Mouse (Mus musculus) lung, postnatal 0 days (tissue): ENCODE data around the gene B4gat1. TPM values are rescaled to one million over a fixed set of nuclear protein-coding genes. Genes with fewer than 3 reads are reported as not detected.

Source experiments
- ATAC-seq: fragments of 200-750 bp; cut with Nextera tagmentation; 2 replicates; pipeline ENCODE4 v1.8.0; 2017; ENCODE audit warnings: moderate library complexity
- DNase-seq: peaks from one replicate; pipeline ENCODE4 v3.0.0-alpha.2; 2016; ENCODE audit warnings: low spot score
- H3K27ac ChIP-seq: fragments of 300-500 bp; sonication (generic); 2 replicates; pipeline ENCODE4 v1.5.1; 2014; ENCODE audit warnings: antibody characterized with exemption, mild to moderate bottlenecking, low read length, mixed read lengths
- H3K27me3 ChIP-seq: fragments of 300-500 bp; sonication (generic); replicated peaks from 2 replicates; pipeline ENCODE4 v1.6.1; 2014; ENCODE audit warnings: low read length, mixed read lengths; ENCODE audit not compliant: insufficient read depth
- H3K36me3 ChIP-seq: fragments of 300-500 bp; sonication (generic); 2 replicates; pipeline ENCODE4 v1.6.1; 2014; ENCODE audit warnings: low read length, mixed read lengths; ENCODE audit not compliant: insufficient read depth
- H3K4me1 ChIP-seq: fragments of 300-500 bp; sonication (generic); 2 replicates; pipeline ENCODE4 v1.6.1; 2014; ENCODE audit warnings: antibody characterized with exemption, low read depth, low read length, mixed read lengths; ENCODE audit not compliant: insufficient read depth
- H3K4me2 ChIP-seq: fragments of 300-500 bp; sonication (generic); replicated peaks from 2 replicates; pipeline ENCODE4 v1.6.1; 2014; ENCODE audit warnings: low read depth, mild to moderate bottlenecking, low read length, moderate library complexity, mixed read lengths
- H3K4me3 ChIP-seq: fragments of 300-500 bp; sonication (generic); 2 replicates; pipeline ENCODE4 v1.5.1; 2014; ENCODE audit warnings: low read depth, low read length
- H3K9ac ChIP-seq: fragments of 300-500 bp; sonication (generic); replicated peaks from 2 replicates; pipeline ENCODE4 v1.6.1; 2014; ENCODE audit warnings: low read depth, mild to moderate bottlenecking
- H3K9me3 ChIP-seq: fragments of 300-500 bp; sonication (generic); 2 replicates; pipeline ENCODE4 v1.6.1; 2016; ENCODE audit warnings: low read length, mixed read lengths
- CTCF ChIP-seq: IDR thresholded peaks from 2 replicates; pipeline ENCODE4 v1.5.1; 2016; ENCODE audit warnings: antibody characterized with exemption, mild to moderate bottlenecking
- EP300 ChIP-seq: IDR thresholded peaks from 2 replicates; pipeline ENCODE4 v1.6.1; 2016; ENCODE audit warnings: antibody characterized with exemption, mild to moderate bottlenecking, control low read depth
- WGBS: fragments of 180-500 bp; shearing (Covaris S2); extraction: QIAGEN DNeasy Blood & Tissue Kit; methylation state at CpG from one replicate; pipeline ENCODE4 v1.1.7; 2014; 5-methylcytosine and 5-hydroxymethylcytosine counted together
- polyA plus RNA-seq: library from polyadenylated mRNA; unstranded; fragments of >200 nt; fragmentation: Nextera tagmentation; extraction: Ambion mirVana; gene quantifications from 2 replicates; pipeline ENCODE4 v1.2.1, GENCODE M21; 2015

Gene B4gat1
- polyA plus RNA-seq, 1 experiment from 2014 or later = 33.8 TPM

DNA sequence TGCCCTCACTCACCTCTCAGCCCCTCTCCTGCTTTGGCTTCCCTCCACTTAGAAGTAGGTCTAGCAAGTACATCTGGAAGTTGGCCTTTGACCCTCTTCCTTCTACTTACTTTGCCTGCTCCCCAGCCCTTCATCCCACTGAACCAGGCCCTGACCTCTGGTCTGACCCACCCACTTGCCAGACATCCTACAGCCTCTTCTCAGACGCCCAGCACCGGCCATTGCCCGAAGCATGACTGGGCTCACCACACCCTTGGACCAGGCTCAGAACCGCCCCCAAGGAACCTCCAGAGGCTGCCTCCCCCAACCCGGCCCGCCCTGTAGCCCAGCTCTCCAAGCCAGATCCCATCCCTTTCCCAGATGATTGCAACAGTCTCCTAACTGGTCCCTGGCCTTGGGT, 23.8 kb downstream of the B4gat1 start:
- 67% methylated on average over 6 of the region's 6 CpGs for WGBS
- DNase-seq = no peak

DNA sequence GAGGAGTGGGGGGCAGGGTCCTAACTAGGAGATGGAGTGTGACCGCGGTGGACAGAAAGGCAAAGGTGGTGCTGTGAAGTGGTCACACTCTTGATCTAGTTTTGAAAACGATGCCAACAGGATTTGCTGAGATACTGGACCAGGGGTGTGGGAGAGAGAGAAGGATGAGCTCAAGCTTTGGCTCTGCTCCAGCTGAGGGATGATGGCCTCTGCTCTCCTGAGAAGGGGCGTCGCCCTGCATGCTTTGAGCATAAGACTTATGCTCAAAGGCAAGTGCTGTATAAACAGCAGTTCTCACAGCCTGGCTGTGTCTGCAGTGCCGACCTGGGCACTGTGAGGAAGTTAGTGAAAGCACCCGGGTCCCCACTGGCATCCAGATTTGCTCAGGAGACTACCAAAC, 26.5 kb downstream of the B4gat1 start:
- Histone ChIP-seq H3K27ac (no peak overlapping the region), H3K9ac (no peak overlapping the region), H3K4me3 (no peak overlapping the region), H3K27me3 (0 out of 2 replicates have a peak, but pooled peaks cover 11% of the 10 kb centered on the region), H3K9me3 (no peaks in the 10 kb centered on the region), H3K36me3 (no peaks in the 10 kb centered on the region), H3K4me2 (no peak overlapping the region), H3K4me1 (peaks cover 22% of the 10 kb centered on the region; the same call in 1 of the 2 replicates)
- TF ChIP-seq CTCF = no peak
- no peak for TF ChIP-seq EP300
- DNase-seq (peak; percentile 44), ATAC-seq (no peak)
- whole genome bisulfite sequencing = 26% methylated on average over 7 of the region's 7 CpGs

More for the DNA sequence above, 23.8 kb downstream of the B4gat1 start:
- Histone ChIP-seq H3K9me3 (no peaks in the 10 kb centered on the region), H3K27ac (no peak overlapping the region), H3K36me3 (no peaks in the 10 kb centered on the region), H3K4me3 (no peak overlapping the region), H3K9ac (no peak overlapping the region), H3K27me3 (no peaks in the 10 kb centered on the region), H3K4me1 (peaks cover 19% of the 10 kb centered on the region; the same call in 1 of the 2 replicates), H3K4me2 (no peak overlapping the region)
- ATAC-seq = no peak
- TF ChIP-seq CTCF (no peak), EP300 (no peak)

DNA sequence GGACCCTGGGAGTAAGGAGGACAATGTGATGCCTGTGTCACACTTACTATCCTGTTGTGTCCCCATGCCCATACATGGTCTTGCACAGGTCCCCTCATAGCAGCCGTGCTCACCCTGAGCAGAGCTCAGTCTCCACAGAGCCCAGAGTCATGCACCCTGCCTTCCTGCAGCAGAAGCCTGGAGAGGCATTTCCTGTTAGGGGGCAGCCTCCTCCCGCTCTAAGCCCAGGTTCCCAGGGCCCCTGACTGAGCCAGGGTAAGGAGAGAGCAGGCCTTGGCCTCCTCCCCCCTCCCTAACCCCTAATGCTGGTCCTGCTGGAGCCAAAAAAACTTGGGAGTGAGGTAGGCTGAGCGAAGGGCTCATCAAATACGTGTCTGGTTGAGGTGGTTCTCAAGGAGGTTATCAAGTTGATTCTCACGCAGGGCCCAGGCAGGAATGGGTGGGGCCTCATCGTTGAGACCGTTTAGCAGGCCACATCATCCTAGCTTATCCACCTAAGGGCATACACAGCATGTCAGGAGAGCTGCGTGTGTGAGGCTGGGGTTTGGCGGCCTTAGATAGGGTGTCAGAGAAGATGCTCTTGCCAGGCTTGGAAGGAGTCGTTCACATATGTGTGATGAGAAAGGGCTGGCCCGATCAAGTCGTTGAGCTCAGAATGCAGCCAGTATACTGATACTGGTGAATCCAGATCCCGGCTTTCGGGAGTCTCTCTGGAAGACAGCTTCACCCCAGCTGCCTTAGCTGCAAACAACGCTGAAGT, 28.6 kb downstream of the B4gat1 start:
- no peaks in the 10 kb centered on the region for H3K36me3 ChIP-seq
- peak overlapping the region; percentile 41 for H3K4me3 ChIP-seq
- WGBS = 8% methylated on average over 15 of the region's 15 CpGs
- H3K9ac ChIP-seq = no peak overlapping the region
- DNase-seq (peak; percentile 20), ATAC-seq (peak; percentile 8; the same call in 1 of the 2 replicates)
- H3K27me3 ChIP-seq = 0 out of 2 replicates have a peak, but pooled peaks cover 11% of the 10 kb centered on the region
- no peaks in the 10 kb centered on the region for H3K9me3 ChIP-seq
- peak overlapping the region; percentile 70 for H3K4me2 ChIP-seq
- H3K27ac ChIP-seq = peak overlapping the region; percentile 57
- TF ChIP-seq CTCF (no peak), EP300 (no peak)
- H3K4me1 ChIP-seq = peaks cover 14% of the 10 kb centered on the region; the same call in 1 of the 2 replicates

GRCm38 (mm10) chr19:5067867-5068569, 29.4 kb downstream of the B4gat1 start, which contains the start of gene Cd248:
Gene Cd248 (plus strand): TSS chr19:5068078.
- Histone ChIP-seq H3K27ac (peak within 1 kb of the TSS; percentile 57), H3K4me2 (peak within 1 kb of the TSS; percentile 70), H3K9ac (peak within 1 kb of the TSS; percentile 6), H3K4me1 (peaks cover 14% of the 10 kb centered on the region; the same call in 1 of the 2 replicates), H3K9me3 (no peaks in the 10 kb centered on the region), H3K36me3 (no peaks in the 10 kb centered on the region), H3K4me3 (peak within 1 kb of the TSS; percentile 41), H3K27me3 (0 out of 2 replicates have a peak, but pooled peaks cover 11% of the 10 kb centered on the region)
- peak; percentile 67 for ATAC-seq
- TF ChIP-seq CTCF (no peak), EP300 (no peak)
- DNase-seq = peak; percentile 77
- under 1% methylated on average over 39 of the region's 56 CpGs for WGBS

DNA sequence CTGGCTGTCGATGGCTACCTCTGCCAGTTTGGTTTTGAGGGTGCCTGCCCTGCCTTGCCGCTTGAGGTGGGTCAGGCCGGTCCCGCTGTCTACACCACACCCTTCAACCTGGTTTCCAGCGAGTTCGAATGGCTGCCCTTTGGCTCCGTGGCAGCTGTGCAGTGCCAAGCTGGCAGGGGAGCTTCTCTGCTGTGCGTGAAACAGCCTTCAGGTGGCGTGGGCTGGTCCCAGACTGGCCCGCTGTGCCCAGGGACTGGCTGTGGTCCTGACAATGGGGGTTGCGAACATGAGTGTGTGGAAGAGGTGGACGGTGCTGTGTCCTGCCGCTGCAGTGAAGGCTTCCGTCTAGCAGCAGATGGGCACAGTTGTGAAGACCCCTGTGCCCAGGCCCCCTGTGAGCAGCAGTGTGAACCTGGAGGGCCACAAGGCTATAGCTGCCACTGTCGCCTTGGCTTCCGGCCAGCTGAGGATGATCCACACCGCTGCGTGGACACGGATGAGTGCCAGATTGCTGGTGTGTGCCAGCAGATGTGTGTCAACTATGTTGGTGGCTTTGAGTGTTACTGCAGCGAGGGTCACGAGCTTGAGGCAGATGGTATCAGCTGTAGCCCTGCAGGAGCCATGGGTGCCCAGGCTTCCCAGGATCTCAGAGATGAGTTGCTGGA, 30.1 kb downstream of the B4gat1 start:
- Histone ChIP-seq H3K9me3 (no peaks in the 10 kb centered on the region), H3K4me2 (peak overlapping the region; percentile 70), H3K4me3 (peak overlapping the region; percentile 41), H3K27ac (no peak overlapping the region), H3K4me1 (peaks cover 14% of the 10 kb centered on the region; the same call in 1 of the 2 replicates), H3K9ac (peak overlapping the region; percentile 6), H3K27me3 (0 out of 2 replicates have a peak, but pooled peaks cover 11% of the 10 kb centered on the region), H3K36me3 (no peaks in the 10 kb centered on the region)
- 33% methylated on average over 21 of the region's 21 CpGs for WGBS
- ATAC-seq = no peak
- no peak; the same call in 1 of the 2 replicates for TF ChIP-seq CTCF
- no peak for TF ChIP-seq EP300
- DNase-seq = no peak

DNA sequence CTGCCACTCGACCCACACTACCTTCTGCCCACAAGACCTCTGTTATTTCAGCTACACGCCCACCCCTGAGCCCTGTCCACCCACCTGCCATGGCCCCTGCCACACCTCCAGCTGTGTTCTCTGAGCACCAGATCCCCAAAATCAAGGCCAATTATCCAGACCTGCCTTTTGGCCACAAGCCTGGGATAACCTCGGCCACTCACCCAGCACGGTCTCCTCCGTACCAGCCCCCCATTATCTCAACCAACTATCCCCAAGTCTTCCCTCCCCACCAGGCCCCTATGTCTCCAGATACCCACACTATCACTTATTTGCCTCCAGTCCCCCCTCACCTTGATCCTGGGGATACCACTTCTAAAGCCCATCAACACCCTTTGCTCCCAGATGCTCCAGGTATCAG, 30.9 kb downstream of the B4gat1 start:
- Histone ChIP-seq H3K9me3 (no peaks in the 10 kb centered on the region), H3K4me2 (peak overlapping the region; percentile 70; the same call in 1 of the 2 replicates), H3K36me3 (no peaks in the 10 kb centered on the region), H3K27ac (no peak overlapping the region), H3K9ac (no peak overlapping the region), H3K4me1 (peaks cover 14% of the 10 kb centered on the region; the same call in 1 of the 2 replicates), H3K27me3 (0 out of 2 replicates have a peak, but pooled peaks cover 11% of the 10 kb centered on the region), H3K4me3 (no peak overlapping the region)
- ATAC-seq = no peak
- 62% methylated on average over 5 of the region's 5 CpGs for WGBS
- DNase-seq = no peak
- TF ChIP-seq CTCF (no peak), EP300 (no peak)
